Mouse (Mus musculus) kidney, adult 2 months (tissue): ENCODE results near the gene Clip2.

Source experiments
- CTCF ChIP-seq: fragments of 200-500 bp; conservative IDR thresholded peaks from 2 replicates; pipeline ENCODE4 v1.5.1; 2011; ENCODE audit warnings: low read depth, mild to moderate bottlenecking, control low read depth, low read length, moderate library complexity, mixed read lengths; ENCODE audit not compliant: insufficient read depth, insufficient read length
- POLR2A ChIP-seq: fragments of 200-500 bp; IDR thresholded peaks from one replicate; pipeline ENCODE4 v1.6.1; 2011; ENCODE audit warnings: low read depth, low read length, control low read depth

DNA sequence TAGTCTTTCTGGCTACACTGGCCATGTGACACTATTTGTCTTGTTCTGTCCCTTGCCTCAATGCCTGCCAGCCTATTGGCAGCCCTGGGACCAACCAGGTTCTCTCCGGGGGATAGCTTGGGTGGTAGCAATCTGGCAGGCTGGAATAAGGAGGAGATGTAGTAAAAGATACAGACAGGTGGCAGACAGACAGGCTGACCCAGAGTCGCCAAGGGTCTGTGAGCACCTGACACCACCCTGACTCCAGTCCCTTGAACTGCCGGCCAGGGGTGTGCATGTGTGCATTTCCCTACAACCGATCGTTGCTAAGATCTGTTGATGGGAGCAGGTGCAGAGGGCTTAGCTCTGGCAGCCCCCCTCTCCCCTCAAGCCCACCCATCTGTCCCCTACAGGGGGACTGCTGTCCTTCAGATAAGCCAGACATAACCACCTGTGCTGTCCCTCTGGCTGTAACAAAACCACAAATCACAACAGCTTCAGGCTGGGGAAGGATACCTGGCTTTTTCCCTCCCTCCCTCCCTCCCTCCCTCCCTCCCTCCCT is 44.3 kb downstream of the Clip2 start:
- TF ChIP-seq POLR2A (no peak), CTCF (no peak)
